Mouse (Mus musculus): ENCODE results near the gene Asf1a.

Gene Asf1a

GRCm38 (mm10) chr10:53596677-53597120 is at the start of gene Asf1a:
TSS of gene Asf1a (plus strand) at chr10:53596757.
- in situ Hi-C loops (cut with MboI, MseI), result loop anchor here in 1 of 2 experiments (10.0 kb wide), 1 partner anchor 1362 kb away; the partner anchor contains the start of gene Dcbld1

GRCm38 (mm10) chr10:53562001-53562400 is 34.6 kb upstream of the Asf1a start:
- in situ Hi-C loops (cut with MboI, MseI), result no loop called here

GRCm38 (mm10) chr10:53565538-53565937 is 31.0 kb upstream of the Asf1a start:
- in situ Hi-C loops (cut with MboI, MseI), result no loop called here

GRCm38 (mm10) chr10:53568531-53568930 is 28.0 kb upstream of the Asf1a start:
- in situ Hi-C loops (cut with MboI, MseI), result no loop called here

- in situ Hi-C loops (cut with MboI, MseI), result no loop called here
These were observed 16.4 kb upstream of the Asf1a start for GRCm38 (mm10) chr10:53580137-53580536.

GRCm38 (mm10) chr10:53580621-53581081 is 15.9 kb upstream of the Asf1a start:
- in situ Hi-C loops (cut with MboI, MseI), result no loop called here

- in situ Hi-C loops (cut with MboI, MseI), result no loop called here
These were observed 15.5 kb upstream of the Asf1a start for GRCm38 (mm10) chr10:53581087-53581486.

GRCm38 (mm10) chr10:53585777-53586176 is 10.8 kb upstream of the Asf1a start:
- in situ Hi-C loops (cut with MboI, MseI), result no loop called here

GRCm38 (mm10) chr10:53595744-53596676 is 547 bp upstream of the Asf1a start:
- in situ Hi-C loops (cut with MboI, MseI), result loop anchor here in 1 of 2 experiments (10.0 kb wide), 1 partner anchor 1361 kb away; the partner anchor contains the start of gene Dcbld1

- in situ Hi-C loops (cut with MboI, MseI), result loop anchor here in 1 of 2 experiments (10.0 kb wide), 1 partner anchor 1362 kb away; the partner anchor contains the start of gene Dcbld1
These were observed 744 bp downstream of the Asf1a start for GRCm38 (mm10) chr10:53597121-53597881.

GRCm38 (mm10) chr10:53598821-53599220 is 2.3 kb downstream of the Asf1a start:
- in situ Hi-C loops (cut with MboI, MseI), result loop anchor here in 1 of 2 experiments (10.0 kb wide), 1 partner anchor 1364 kb away; the partner anchor contains the start of gene Dcbld1

- in situ Hi-C loops (cut with MboI, MseI), result loop anchor here in 1 of 2 experiments (10.0 kb wide), 1 partner anchor 1191 kb away; the partner anchor contains the start of gene Nus1
These were observed 8.8 kb downstream of the Asf1a start for GRCm38 (mm10) chr10:53605328-53605727.

- in situ Hi-C loops (cut with MboI, MseI), result loop anchor here in 1 of 2 experiments (10.0 kb wide), 1 partner anchor 1193 kb away; the partner anchor contains the start of gene Nus1
These were observed 11.7 kb downstream of the Asf1a start for GRCm38 (mm10) chr10:53608274-53608673.

- in situ Hi-C loops (cut with MboI, MseI), result no loop called here
These were observed 15.6 kb downstream of the Asf1a start for GRCm38 (mm10) chr10:53612172-53612571.

GRCm38 (mm10) chr10:53613955-53614354 is 17.4 kb downstream of the Asf1a start:
- in situ Hi-C loops (cut with MboI, MseI), result no loop called here

GRCm38 (mm10) chr10:53615850-53616616 is 19.5 kb downstream of the Asf1a start:
- in situ Hi-C loops (cut with MboI, MseI), result no loop called here

- in situ Hi-C loops (cut with MboI, MseI), result loop anchor here (5.0 to 25.0 kb wide), 2 partner anchors 383 to 438 kb away; no protein-coding TSS in a partner anchor
These were observed 32.8 kb downstream of the Asf1a start for GRCm38 (mm10) chr10:53629247-53629917.

GRCm38 (mm10) chr10:53629918-53630250 is 33.3 kb downstream of the Asf1a start:
- in situ Hi-C loops (cut with MboI, MseI), result loop anchor here (5.0 to 25.0 kb wide), 2 partner anchors 382 to 437 kb away; no protein-coding TSS in a partner anchor

GRCm38 (mm10) chr10:53630339-53630738 is 33.8 kb downstream of the Asf1a start, which contains the start of gene Mcm9:
TSS of gene Mcm9 (minus strand) at chr10:53630439.
- in situ Hi-C loops (cut with MboI, MseI), result loop anchor here in 1 of 2 experiments (25.0 kb wide), 1 partner anchor 382 kb away; no protein-coding TSS in a partner anchor

- in situ Hi-C loops (cut with MboI, MseI), result loop anchor here in 1 of 2 experiments (25.0 kb wide), 1 partner anchor 378 kb away; no protein-coding TSS in a partner anchor
These were observed 37.6 kb downstream of the Asf1a start for GRCm38 (mm10) chr10:53634160-53634559.

Data from T-helper 17 cell (primary cell).